Mouse (Mus musculus) intestine, embryonic 14.5 days (tissue): ENCODE measurements around the gene Il24. TPM values are rescaled to one million over a fixed set of nuclear protein-coding genes. Genes with fewer than 3 reads are reported as not detected.

Source experiments
- ATAC-seq: fragments of 200-750 bp; cut with Nextera tagmentation; replicated peaks from 2 replicates; pipeline ENCODE4 v1.8.0; 2017; ENCODE audit warnings: low read depth, moderate number of reproducible peaks, moderate TSS enrichment, moderate library complexity; ENCODE audit not compliant: low FRiP score, low TSS enrichment
- DNase-seq: peaks from one replicate; pipeline ENCODE4 v3.0.0-alpha.2; 2018; ENCODE audit warnings: low spot score
- H3K27ac ChIP-seq: fragments of 300-500 bp; sonication (generic); 2 replicates; pipeline ENCODE4 v1.5.1; 2014; ENCODE audit warnings: low read depth, mild to moderate bottlenecking, control low read depth
- H3K27me3 ChIP-seq: fragments of 300-500 bp; sonication (generic); replicated peaks from 2 replicates; pipeline ENCODE4 v1.6.1; 2014; ENCODE audit warnings: low read length, control low read depth; ENCODE audit not compliant: control insufficient read depth, insufficient read depth
- H3K36me3 ChIP-seq: fragments of 300-500 bp; sonication (generic); 2 replicates; pipeline ENCODE4 v1.6.1; 2014; ENCODE audit warnings: low read length, control low read depth; ENCODE audit not compliant: control insufficient read depth, insufficient read depth
- H3K4me1 ChIP-seq: fragments of 300-500 bp; sonication (generic); replicated peaks from 2 replicates; pipeline ENCODE4 v1.6.1; 2014; ENCODE audit warnings: low read length, control low read depth, mixed read lengths; ENCODE audit not compliant: control insufficient read depth, insufficient read depth
- H3K4me2 ChIP-seq: fragments of 300-500 bp; sonication (generic); 2 replicates; pipeline ENCODE4 v1.6.1; 2014; ENCODE audit warnings: low read length
- H3K4me3 ChIP-seq: fragments of 300-500 bp; sonication (generic); 2 replicates; pipeline ENCODE4 v1.5.1; 2014; ENCODE audit warnings: low read depth, low read length, control low read depth, mixed read lengths
- H3K9ac ChIP-seq: fragments of 300-500 bp; sonication (generic); 2 replicates; pipeline ENCODE4 v1.6.1; 2014; ENCODE audit warnings: mild to moderate bottlenecking, low read length
- H3K9me3 ChIP-seq: fragments of 300-500 bp; sonication (generic); 2 replicates; pipeline ENCODE4 v1.6.1; 2016; ENCODE audit warnings: low read length, control low read depth; ENCODE audit not compliant: control insufficient read depth
- whole genome bisulfite sequencing: fragments of 180-500 bp; shearing (Covaris S2); extraction: QIAGEN DNeasy Blood & Tissue Kit; methylation state at CpG from one replicate; pipeline ENCODE4 v1.1.7; 2014; 5-methylcytosine and 5-hydroxymethylcytosine counted together
- polyA plus RNA-seq: library from polyadenylated mRNA; unstranded; fragments of >200 nt; fragmentation: Nextera tagmentation; extraction: Ambion mirVana; gene quantifications from 2 replicates; pipeline ENCODE4 v1.2.1, GENCODE M21; 2014

The Il24 gene
- polyA plus RNA-seq, 1 experiment from 2014 or later: not detected

DNA sequence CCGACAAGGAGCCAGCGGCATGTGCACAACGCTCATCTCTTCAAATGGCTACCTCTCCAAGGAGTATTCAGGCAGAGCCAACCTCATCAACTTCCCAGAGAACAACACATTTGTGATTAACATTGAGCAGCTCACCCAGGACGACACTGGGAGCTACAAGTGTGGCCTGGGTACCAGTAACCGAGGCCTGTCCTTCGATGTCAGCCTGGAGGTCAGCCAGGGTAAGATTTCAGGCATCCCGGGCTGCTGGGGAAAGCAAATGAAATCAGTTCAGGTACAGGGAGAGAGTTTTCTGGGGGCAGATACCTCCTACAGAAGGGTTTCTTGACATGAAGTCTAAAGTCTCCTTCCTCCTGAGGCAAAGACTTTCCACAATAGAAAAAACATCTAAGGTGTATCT is 45.6 kb downstream of the Il24 start:
- DNase-seq (no peak), ATAC-seq (no peak)
- no peak overlapping the region for H3K4me2 ChIP-seq
- no peaks in the 10 kb centered on the region for H3K27me3 ChIP-seq
- H3K4me1 ChIP-seq: peaks cover 11% of the 10 kb centered on the region
- WGBS: 71% methylated on average over 7 of the region's 7 CpGs
- H3K36me3 ChIP-seq: no peaks in the 10 kb centered on the region
- H3K4me3 ChIP-seq: no peak overlapping the region
- H3K9me3 ChIP-seq: no peaks in the 10 kb centered on the region
- no peak overlapping the region for H3K9ac ChIP-seq
- H3K27ac ChIP-seq: no peak overlapping the region

DNA sequence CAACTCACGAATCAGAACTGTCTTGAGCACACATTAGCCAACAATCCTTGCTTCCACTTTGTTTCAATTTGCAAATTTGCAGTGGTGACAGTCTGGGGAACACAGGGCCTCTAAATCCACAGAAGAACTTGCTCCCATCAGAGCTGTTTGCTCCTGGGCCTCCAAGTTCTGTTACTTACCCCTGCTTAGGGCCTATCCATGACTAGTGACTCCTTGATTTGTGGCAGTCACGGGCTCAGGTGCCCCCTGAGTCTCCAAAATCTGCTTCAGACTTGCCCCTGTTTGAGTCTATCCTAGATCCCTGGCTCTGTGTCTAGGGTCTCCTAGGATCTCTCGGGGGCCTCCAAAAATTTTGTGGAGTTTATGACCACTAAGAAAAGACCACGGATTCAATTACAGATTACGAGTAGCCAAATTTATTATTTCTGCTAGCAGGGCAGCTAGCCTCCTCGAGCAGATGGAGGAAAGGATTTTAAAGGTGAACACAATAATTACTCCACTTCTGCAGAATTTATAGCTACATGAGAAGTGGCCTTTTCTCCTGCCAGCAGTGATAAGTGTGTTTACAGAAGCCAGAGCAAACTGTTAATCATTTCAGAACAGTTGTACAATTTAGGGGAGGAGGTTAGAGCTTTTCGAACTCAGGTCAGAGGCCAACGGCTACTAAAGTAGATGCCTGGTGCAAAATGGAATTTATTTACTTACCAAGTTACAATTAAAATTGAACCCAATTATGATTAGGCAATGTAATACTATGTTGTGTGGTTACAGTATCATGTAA is 46.5 kb downstream of the Il24 start:
- Histone ChIP-seq H3K4me1 (peaks cover 11% of the 10 kb centered on the region), H3K9ac (no peak overlapping the region), H3K4me2 (no peak overlapping the region; the same call in 1 of the 2 replicates), H3K27ac (peak overlapping the region; percentile 43; the same call in 1 of the 2 replicates), H3K36me3 (no peaks in the 10 kb centered on the region), H3K27me3 (no peaks in the 10 kb centered on the region), H3K9me3 (no peaks in the 10 kb centered on the region), H3K4me3 (no peak overlapping the region)
- DNase-seq (no peak), ATAC-seq (peak; percentile 69; the same call in 1 of the 2 replicates)
- WGBS: 20% methylated on average over 8 of the region's 8 CpGs

GRCm38 (mm10) chr1:130838288-130838687 is 49.0 kb downstream of the Il24 start:
- no peak overlapping the region for H3K9ac ChIP-seq
- H3K4me3 ChIP-seq: no peak overlapping the region
- H3K4me1 ChIP-seq: peaks cover 15% of the 10 kb centered on the region
- ATAC-seq (no peak), DNase-seq (no peak)
- H3K4me2 ChIP-seq: no peak overlapping the region
- no peaks in the 10 kb centered on the region for H3K27me3 ChIP-seq
- H3K9me3 ChIP-seq: no peaks in the 10 kb centered on the region
- H3K36me3 ChIP-seq: no peaks in the 10 kb centered on the region
- no peak overlapping the region for H3K27ac ChIP-seq
- WGBS: 56% methylated on average over 6 of the region's 6 CpGs

GRCm38 (mm10) chr1:130835161-130835936 is 51.9 kb downstream of the Il24 start:
- ATAC-seq (no peak), DNase-seq (no peak)
- peaks cover 8% of the 10 kb centered on the region; the same call in 1 of the 2 replicates for H3K4me1 ChIP-seq
- WGBS: 77% methylated on average over 6 of the region's 6 CpGs
- no peaks in the 10 kb centered on the region for H3K36me3 ChIP-seq
- no peak overlapping the region for H3K9ac ChIP-seq
- no peak overlapping the region for H3K27ac ChIP-seq
- H3K9me3 ChIP-seq: no peaks in the 10 kb centered on the region
- no peak overlapping the region for H3K4me3 ChIP-seq
- H3K27me3 ChIP-seq: no peaks in the 10 kb centered on the region
- H3K4me2 ChIP-seq: no peak overlapping the region

DNA sequence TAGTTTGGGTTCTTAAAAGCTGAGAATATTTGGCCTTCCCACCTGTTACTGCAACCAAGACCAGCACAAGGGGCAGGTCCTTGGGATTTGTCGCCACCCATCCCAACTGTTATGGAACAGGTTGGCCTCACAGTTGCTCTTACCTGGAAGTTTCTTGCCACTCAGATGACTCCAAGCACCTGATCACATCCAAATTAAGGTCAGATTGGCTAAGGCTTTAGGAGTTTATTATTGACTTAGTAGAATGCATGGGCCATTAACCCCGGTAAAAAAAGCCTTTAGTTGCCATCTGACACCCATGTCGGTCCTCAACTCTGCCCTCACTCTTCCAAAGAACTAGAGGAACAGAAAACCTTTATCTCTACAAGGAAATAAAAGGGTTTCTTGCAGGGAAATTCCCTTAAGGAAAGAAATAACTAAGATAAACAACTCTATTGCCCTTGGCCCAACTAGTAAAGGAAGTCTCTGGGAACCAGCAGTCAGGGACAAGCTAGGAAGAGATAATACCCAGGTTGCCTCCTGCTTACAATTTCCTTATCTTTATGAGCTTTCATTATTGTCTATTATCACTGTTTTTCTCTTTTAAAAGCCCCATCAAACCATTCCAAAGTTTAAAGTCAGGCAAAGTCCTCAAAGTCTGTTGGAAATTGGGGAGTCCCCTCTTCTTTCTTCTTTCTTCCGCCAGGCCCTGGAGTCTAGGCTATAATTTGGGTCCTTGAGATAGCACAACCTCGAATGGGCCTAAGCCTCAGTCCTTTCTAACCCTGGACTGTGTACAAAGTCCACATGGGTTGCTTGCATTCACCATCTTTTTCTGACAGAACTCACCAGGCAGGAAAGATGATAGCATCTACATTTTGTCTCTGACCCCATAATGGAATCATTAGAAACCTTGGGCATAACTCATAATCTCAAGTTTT is 54.8 kb downstream of the Il24 start:
- DNase-seq (no peak), ATAC-seq (peak; percentile 79)
- H3K9ac ChIP-seq: no peak overlapping the region
- no peak overlapping the region for H3K4me2 ChIP-seq
- H3K27me3 ChIP-seq: no peaks in the 10 kb centered on the region
- H3K27ac ChIP-seq: 0 out of 2 replicates have a peak overlapping the region, but pooled peaks have one; percentile 25
- WGBS: 66% methylated on average over 5 of the region's 5 CpGs
- H3K4me3 ChIP-seq: no peak overlapping the region
- no peaks in the 10 kb centered on the region for H3K36me3 ChIP-seq
- H3K4me1 ChIP-seq: 0 out of 2 replicates have a peak, but pooled peaks cover 4% of the 10 kb centered on the region
- H3K9me3 ChIP-seq: no peaks in the 10 kb centered on the region

Other genes starting within 250 kb of the Il24 start
- 2.2 and 3.5 TPM in 2 replicates for gene C4bp, start 225.8 kb downstream of the Il24 start, polyA plus RNA-seq
- 0.23 TPM in 1 of 2 replicates, not detected in the other for gene Gm29427, start 171.7 kb downstream of the Il24 start, polyA plus RNA-seq
- 7.5 and 8.1 TPM in 2 replicates for gene Yod1, start 170.1 kb downstream of the Il24 start, polyA plus RNA-seq
- 9.4 and 9.8 TPM in 2 replicates for gene Pfkfb2, start 158.2 kb downstream of the Il24 start, polyA plus RNA-seq
- gene AA986860, start 155.5 kb downstream of the Il24 start, polyA plus RNA-seq: 55.7 and 61.4 TPM in 2 replicates
- 0.16 TPM in 1 of 2 replicates, not detected in the other for gene Fcamr, start 86.6 kb downstream of the Il24 start, polyA plus RNA-seq
- gene Pigr, start 60.8 kb downstream of the Il24 start, polyA plus RNA-seq: 0.71 and 0.76 TPM in 2 replicates
- 4.6 and 5.2 TPM in 2 replicates for gene Fcmr, start 21.8 kb downstream of the Il24 start, polyA plus RNA-seq
- not detected in 2 replicates for gene Il20, start 24.0 kb upstream of the Il24 start, polyA plus RNA-seq
- gene Il19, start 52.7 kb upstream of the Il24 start, polyA plus RNA-seq: not detected in 2 replicates
- not detected in 2 replicates for gene Il10, start 132.4 kb upstream of the Il24 start, polyA plus RNA-seq
- 58.1 and 62.4 TPM in 2 replicates for gene Mapkapk2, start 210.4 kb upstream of the Il24 start, polyA plus RNA-seq